Mouse (Mus musculus) liver, adult 2 months (tissue): ENCODE measurements at regions not wholly inside any gene's neighbourhood (a gene's known extent, or its start where the extent isn't known, plus 50 kb on each side); places are given as distances from the start of the nearest gene placed in this dataset.

Source experiments
- DNase-seq: peaks from one replicate; pipeline ENCODE4 v3.0.0-alpha.2; 2011; ENCODE audit warnings: low read depth, low spot score; ENCODE audit errors: extremely low read depth
- H3K27ac ChIP-seq: fragments of 200-500 bp; replicated peaks from 2 replicates; pipeline ENCODE4 v1.5.1; 2012; ENCODE audit warnings: low read depth, mild to moderate bottlenecking, control low read depth, inconsistent platforms, low read length; ENCODE audit not compliant: insufficient read depth
- H3K27me3 ChIP-seq: fragments of 200-500 bp; 2 replicates; pipeline ENCODE4 v1.6.1; 2012; ENCODE audit warnings: mild to moderate bottlenecking, moderate library complexity, low read length, inconsistent platforms; ENCODE audit not compliant: control insufficient read depth, insufficient read depth
- H3K36me3 ChIP-seq: fragments of 200-500 bp; 2 replicates; pipeline ENCODE4 v1.6.1; 2012; ENCODE audit warnings: low read length, inconsistent platforms; ENCODE audit not compliant: control insufficient read depth, insufficient read depth
- H3K4me1 ChIP-seq: fragments of 200-500 bp; 2 replicates; pipeline ENCODE4 v1.6.1; 2011; ENCODE audit warnings: low read length; ENCODE audit not compliant: control insufficient read depth, insufficient read depth
- H3K4me3 ChIP-seq: fragments of 200-500 bp; 2 replicates; pipeline ENCODE4 v1.5.1; 2011; ENCODE audit warnings: low read depth, mild to moderate bottlenecking, control low read depth, low read length, moderate library complexity; ENCODE audit not compliant: insufficient read depth
- H3K79me2 ChIP-seq: fragments of 200-500 bp; 2 replicates; pipeline ENCODE4 v1.6.1; 2012; ENCODE audit warnings: inconsistent platforms, mild to moderate bottlenecking, low read length, moderate library complexity; ENCODE audit not compliant: control insufficient read depth, insufficient read depth
- H3K9ac ChIP-seq: fragments of 200-500 bp; 2 replicates; pipeline ENCODE4 v1.6.1; 2012; ENCODE audit warnings: low read depth, mild to moderate bottlenecking, control low read depth, inconsistent platforms, low read length
- CTCF ChIP-seq: fragments of 200-500 bp; IDR thresholded peaks from 2 replicates; pipeline ENCODE4 v1.5.1; 2011; ENCODE audit warnings: low read depth, low read length, control low read depth
- POLR2A ChIP-seq: fragments of 200-500 bp; IDR thresholded peaks from 2 replicates; pipeline ENCODE4 v1.6.1; 2011; ENCODE audit warnings: low read length, control low read depth; ENCODE audit not compliant: insufficient read depth; ENCODE audit errors: extremely low read depth
- WGBS: fragments of 180-500 bp; shearing (Covaris S2); methylation state at CpG from one replicate; pipeline ENCODE4 v1.1.7; 2018; 5-methylcytosine and 5-hydroxymethylcytosine counted together

GRCm38 (mm10) chr10:125679644-125680043, 286.3 kb upstream of the Lrig3 start:
- WGBS: 68% methylated on average over 7 of the region's 7 CpGs
- TF ChIP-seq CTCF: no peak
- no peak for TF ChIP-seq POLR2A
- H3K27me3 ChIP-seq: no peaks in the 10 kb centered on the region
- H3K36me3 ChIP-seq: no peaks in the 10 kb centered on the region
- no peak overlapping the region for H3K9ac ChIP-seq
- H3K79me2 ChIP-seq: no peaks in the 10 kb centered on the region
- no peak for DNase-seq
- H3K4me1 ChIP-seq: no peaks in the 10 kb centered on the region
- H3K27ac ChIP-seq: no peak overlapping the region
- no peak overlapping the region for H3K4me3 ChIP-seq

- H3K9ac ChIP-seq: no peak overlapping the region
- no peaks in the 10 kb centered on the region for H3K27me3 ChIP-seq
- TF ChIP-seq POLR2A: no peak
- TF ChIP-seq CTCF: no peak
- 91% methylated on average over 5 of the region's 5 CpGs for WGBS
- no peaks in the 10 kb centered on the region for H3K79me2 ChIP-seq
- H3K4me3 ChIP-seq: no peak overlapping the region
- H3K4me1 ChIP-seq: no peaks in the 10 kb centered on the region
- no peak overlapping the region for H3K27ac ChIP-seq
- no peaks in the 10 kb centered on the region for H3K36me3 ChIP-seq
- no peak for DNase-seq
These were observed 280.8 kb upstream of the Lrig3 start for GRCm38 (mm10) chr10:125685130-125685529.

- DNase-seq: no peak
- no peaks in the 10 kb centered on the region for H3K79me2 ChIP-seq
- no peaks in the 10 kb centered on the region for H3K4me1 ChIP-seq
- H3K27me3 ChIP-seq: no peaks in the 10 kb centered on the region
- no peak overlapping the region for H3K27ac ChIP-seq
- no peak overlapping the region for H3K4me3 ChIP-seq
- H3K9ac ChIP-seq: no peak overlapping the region
- TF ChIP-seq CTCF: no peak
- 82% methylated on average over 7 of the region's 7 CpGs for WGBS
- H3K36me3 ChIP-seq: no peaks in the 10 kb centered on the region
These were observed 272.5 kb upstream of the Lrig3 start for GRCm38 (mm10) chr10:125693505-125693904.

- Histone ChIP-seq H3K79me2 (no peaks in the 10 kb centered on the region), H3K4me3 (no peak overlapping the region), H3K36me3 (no peaks in the 10 kb centered on the region), H3K9ac (no peak overlapping the region), H3K27me3 (no peaks in the 10 kb centered on the region), H3K27ac (no peak overlapping the region), H3K4me1 (no peaks in the 10 kb centered on the region)
- no peak for TF ChIP-seq CTCF
- no peak for TF ChIP-seq POLR2A
- 89% methylated on average over 5 of the region's 5 CpGs for WGBS
- DNase-seq: no peak
These were observed 269.8 kb upstream of the Lrig3 start for GRCm38 (mm10) chr10:125696159-125696558.

- whole genome bisulfite sequencing: 27% methylated on average over 18 of the region's 18 CpGs
- Histone ChIP-seq H3K4me1 (no peaks in the 10 kb centered on the region), H3K4me3 (no peak overlapping the region), H3K27me3 (no peaks in the 10 kb centered on the region), H3K79me2 (no peaks in the 10 kb centered on the region), H3K36me3 (no peaks in the 10 kb centered on the region), H3K9ac (no peak overlapping the region), H3K27ac (no peak overlapping the region)
- TF ChIP-seq POLR2A (no peak), CTCF (peak; percentile 76)
- DNase-seq: peak; percentile 44
These were observed 240.8 kb upstream of the Lrig3 start for GRCm38 (mm10) chr10:125725077-125725680.

- Histone ChIP-seq H3K79me2 (no peaks in the 10 kb centered on the region), H3K36me3 (no peaks in the 10 kb centered on the region), H3K9ac (no peak overlapping the region), H3K4me1 (no peaks in the 10 kb centered on the region), H3K27ac (no peak overlapping the region), H3K27me3 (no peaks in the 10 kb centered on the region), H3K4me3 (no peak overlapping the region)
- 40% methylated on average over 7 of the region's 7 CpGs for WGBS
- no peak for DNase-seq
- no peak for TF ChIP-seq POLR2A
- no peak for TF ChIP-seq CTCF
These were observed 240.3 kb upstream of the Lrig3 start for GRCm38 (mm10) chr10:125725681-125726139.
